Mouse (Mus musculus) myocyte (in vitro differentiated cells): ENCODE data around the gene Tbc1d2.
"Not testable (repeated sequence)": the region's sequence is repeated elsewhere in the genome, so short reads cannot be mapped to it uniquely, and the experiment has no call there.

Source experiments
- CEBPB ChIP-seq: IDR thresholded peaks from 2 replicates; pipeline ENCODE4 v1.6.1; 2011; ENCODE audit warnings: mild to moderate bottlenecking, moderate library complexity; ENCODE audit not compliant: poor library complexity, insufficient read depth, severe bottlenecking
- E2F4 ChIP-seq: IDR thresholded peaks from one replicate; pipeline ENCODE4 v1.6.1; 2011; ENCODE audit warnings: mild to moderate bottlenecking, control low read depth, moderate library complexity; ENCODE audit not compliant: insufficient read depth
- POLR2A ChIP-seq: IDR thresholded peaks from one replicate; pipeline ENCODE4 v1.6.1; 2011; ENCODE audit warnings: low read depth, mild to moderate bottlenecking, control low read depth, moderate library complexity; ENCODE audit not compliant: insufficient read length
- SRF ChIP-seq: IDR thresholded peaks from one replicate; pipeline ENCODE4 v1.6.1; 2011; ENCODE audit warnings: low read depth; ENCODE audit not compliant: control insufficient read depth, insufficient read length
- TCF12 ChIP-seq: IDR thresholded peaks from one replicate; pipeline ENCODE4 v1.6.1; 2011; ENCODE audit warnings: mild to moderate bottlenecking, control low read depth; ENCODE audit not compliant: poor library complexity, insufficient read depth, severe bottlenecking

DNA sequence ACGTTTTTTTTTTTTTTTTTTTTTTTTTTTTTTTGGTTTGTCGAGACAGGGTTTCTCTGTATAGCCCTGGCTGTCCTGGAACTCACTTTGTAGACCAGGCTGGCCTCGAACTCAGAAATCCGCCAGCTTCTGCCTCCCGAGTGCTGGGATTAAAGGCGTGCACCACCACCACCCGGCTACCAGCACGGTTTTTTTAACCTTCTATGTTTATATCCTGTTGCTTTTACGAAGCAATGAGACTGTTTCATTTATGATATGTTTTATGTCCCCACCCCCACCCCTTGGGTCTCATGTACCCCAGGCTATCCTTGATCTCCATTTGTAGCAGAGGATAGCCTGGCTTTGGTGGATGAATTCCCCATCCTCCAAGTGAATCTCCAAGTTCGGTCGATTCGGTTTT, 50.4 kb downstream of the Tbc1d2 start:
- TF ChIP-seq SRF, TCF12, CEBPB, POLR2A, E2F4: not testable (repeated sequence)
